Mouse (Mus musculus): ENCODE data around the gene Ahsg. TPM values are rescaled to one million over a fixed set of nuclear protein-coding genes. Genes with fewer than 3 reads are reported as not detected.

Gene Ahsg
- polyA plus RNA-seq, 1 experiment from 2014 or later = 1.6 TPM

DNA sequence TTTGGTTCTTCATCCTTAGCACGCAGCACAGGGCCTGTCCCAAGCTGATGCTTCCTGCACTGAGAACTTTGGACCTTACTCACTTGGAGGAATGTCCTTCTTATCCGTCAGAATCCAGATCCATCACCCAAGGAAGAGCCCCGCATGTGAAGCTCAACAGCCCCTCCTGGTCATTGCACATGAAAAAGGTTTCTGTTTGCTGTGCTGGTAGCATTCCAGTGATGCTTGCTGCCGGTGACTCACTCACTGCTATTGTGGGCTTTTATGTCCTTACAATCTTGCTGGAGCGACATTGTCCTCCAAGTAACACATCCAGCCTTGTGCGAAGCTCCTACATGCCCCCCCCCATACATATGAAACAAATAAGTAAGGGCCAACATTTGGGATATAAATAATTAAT is 21.8 kb downstream of the Ahsg start:
- H3K9ac ChIP-seq (ENCODE audit: low read depth, low read length) = no peak overlapping the region
- H3K9me3 ChIP-seq (ENCODE audit: control insufficient read depth) = no peaks in the 10 kb centered on the region
- WGBS = 64% methylated on average over 6 of the region's 6 CpGs
- H3K4me1 ChIP-seq (replicated peaks; ENCODE audit: control insufficient read depth, insufficient read depth, low read length) = no peaks in the 10 kb centered on the region
- ATAC-seq = no peak
- no peaks in the 10 kb centered on the region for H3K27me3 ChIP-seq (replicated peaks; ENCODE audit: control insufficient read depth, insufficient read depth, low read length)
- no peak overlapping the region for H3K27ac ChIP-seq (ENCODE audit: low read depth, low read length)
- H3K36me3 ChIP-seq (ENCODE audit: control insufficient read depth, insufficient read depth) = no peaks in the 10 kb centered on the region
- H3K4me3 ChIP-seq (ENCODE audit: low read depth, low read length) = no peak overlapping the region
- H3K4me2 ChIP-seq (replicated peaks; ENCODE audit: low read depth) = no peak overlapping the region
- no peak for TF ChIP-seq CTCF (IDR thresholded peaks at IDR 0.05; ENCODE audit: low read depth)

DNA sequence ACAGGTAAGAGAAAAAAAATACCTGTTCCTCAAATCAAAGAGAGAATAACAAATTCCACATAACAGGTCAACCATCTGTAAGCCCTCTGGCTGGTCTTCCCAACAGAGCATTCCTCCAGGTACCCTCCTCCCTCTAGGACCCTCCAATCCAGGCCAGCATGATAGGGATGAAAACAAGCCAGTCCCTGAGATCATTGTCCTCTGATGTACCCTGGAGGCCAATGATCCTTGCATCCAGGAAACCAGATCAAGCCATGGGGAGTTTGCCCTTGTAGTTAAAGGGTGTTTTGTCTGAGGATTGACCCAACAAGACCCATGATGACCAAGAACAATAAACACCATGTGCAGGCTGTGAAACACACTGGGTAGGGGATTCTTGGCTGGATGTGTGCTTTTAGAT is 23.2 kb downstream of the Ahsg start:
- Histone ChIP-seq H3K9me3 (ENCODE audit: control insufficient read depth) (no peaks in the 10 kb centered on the region), H3K27ac (ENCODE audit: low read depth, low read length) (no peak overlapping the region), H3K36me3 (ENCODE audit: control insufficient read depth, insufficient read depth) (no peaks in the 10 kb centered on the region), H3K27me3 (replicated peaks; ENCODE audit: control insufficient read depth, insufficient read depth, low read length) (no peaks in the 10 kb centered on the region), H3K4me3 (ENCODE audit: low read depth, low read length) (no peak overlapping the region), H3K9ac (ENCODE audit: low read depth, low read length) (no peak overlapping the region), H3K4me1 (replicated peaks; ENCODE audit: control insufficient read depth, insufficient read depth, low read length) (no peaks in the 10 kb centered on the region), H3K4me2 (replicated peaks; ENCODE audit: low read depth) (no peak overlapping the region)
- TF ChIP-seq CTCF (IDR thresholded peaks at IDR 0.05; ENCODE audit: low read depth) = no peak
- no peak for ATAC-seq

DNA sequence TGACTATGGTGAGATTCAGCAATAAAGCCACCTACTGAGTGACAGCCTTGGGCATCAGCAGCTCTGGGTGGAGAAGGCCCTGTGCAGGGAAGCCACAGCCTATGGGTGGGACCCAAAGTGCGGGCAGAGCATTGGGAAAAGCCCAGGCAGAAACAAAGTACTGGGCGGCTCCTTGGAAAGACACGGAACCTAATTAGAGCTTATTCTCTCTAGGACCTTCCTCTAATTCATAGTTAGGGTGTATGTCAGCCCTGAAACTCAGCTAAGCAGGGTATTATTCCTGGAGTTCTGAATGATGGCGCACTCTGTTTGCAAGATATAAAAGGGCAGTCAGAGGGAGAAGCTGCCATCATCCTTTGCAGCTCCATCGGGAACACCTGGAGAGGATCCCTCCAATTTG is 27.0 kb downstream of the Ahsg start, which contains the start of gene Fetub:
Gene Fetub, plus strand, starts transcription at position 301 of the 400 bp plus-strand sequence.
- no peak for TF ChIP-seq CTCF (IDR thresholded peaks at IDR 0.05; ENCODE audit: low read depth)
- no peak for ATAC-seq
- Histone ChIP-seq H3K27ac (ENCODE audit: low read depth, low read length) (no peak within 1 kb of the TSS), H3K4me2 (replicated peaks; ENCODE audit: low read depth) (no peak within 1 kb of the TSS), H3K27me3 (replicated peaks; ENCODE audit: control insufficient read depth, insufficient read depth, low read length) (no peaks in the 10 kb centered on the region), H3K4me1 (replicated peaks; ENCODE audit: control insufficient read depth, insufficient read depth, low read length) (no peaks in the 10 kb centered on the region), H3K9ac (ENCODE audit: low read depth, low read length) (no peak within 1 kb of the TSS), H3K9me3 (ENCODE audit: control insufficient read depth) (no peaks in the 10 kb centered on the region), H3K4me3 (ENCODE audit: low read depth, low read length) (no peak within 1 kb of the TSS), H3K36me3 (ENCODE audit: control insufficient read depth, insufficient read depth) (no peaks in the 10 kb centered on the region)
- WGBS = 84% methylated on average over 5 of the region's 5 CpGs

DNA sequence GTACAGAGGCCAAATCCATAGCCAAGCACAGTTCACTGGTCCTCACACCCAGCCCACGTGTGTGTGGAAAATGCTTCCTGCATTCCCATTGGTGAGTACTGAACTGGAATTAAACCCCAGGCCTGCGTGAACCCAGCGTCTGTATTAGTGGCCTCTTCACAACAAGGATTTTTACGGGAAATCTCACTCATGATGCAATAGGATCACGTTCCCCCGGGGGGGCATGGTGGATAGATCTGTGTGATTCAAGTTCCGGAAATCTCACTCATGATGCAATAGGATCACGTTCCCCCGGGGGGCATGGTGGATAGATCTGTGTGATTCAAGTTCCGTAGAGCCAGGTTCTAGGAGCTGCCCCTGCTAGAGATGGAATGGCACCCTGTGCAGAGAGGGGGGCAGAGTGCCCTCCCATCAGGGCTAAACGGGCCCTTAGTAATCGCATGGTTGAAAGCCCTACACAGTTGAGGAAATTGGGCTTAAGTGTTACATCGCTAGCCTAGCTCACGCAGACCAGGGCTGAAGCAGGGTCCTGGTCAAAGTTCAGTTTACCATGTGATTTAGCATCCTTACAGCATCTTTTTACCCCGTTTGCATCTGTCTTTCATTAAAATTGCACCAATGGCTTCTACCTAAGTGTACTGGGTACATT is 27.7 kb downstream of the Ahsg start:
- 78% methylated on average over 15 of the region's 15 CpGs for WGBS

DNA sequence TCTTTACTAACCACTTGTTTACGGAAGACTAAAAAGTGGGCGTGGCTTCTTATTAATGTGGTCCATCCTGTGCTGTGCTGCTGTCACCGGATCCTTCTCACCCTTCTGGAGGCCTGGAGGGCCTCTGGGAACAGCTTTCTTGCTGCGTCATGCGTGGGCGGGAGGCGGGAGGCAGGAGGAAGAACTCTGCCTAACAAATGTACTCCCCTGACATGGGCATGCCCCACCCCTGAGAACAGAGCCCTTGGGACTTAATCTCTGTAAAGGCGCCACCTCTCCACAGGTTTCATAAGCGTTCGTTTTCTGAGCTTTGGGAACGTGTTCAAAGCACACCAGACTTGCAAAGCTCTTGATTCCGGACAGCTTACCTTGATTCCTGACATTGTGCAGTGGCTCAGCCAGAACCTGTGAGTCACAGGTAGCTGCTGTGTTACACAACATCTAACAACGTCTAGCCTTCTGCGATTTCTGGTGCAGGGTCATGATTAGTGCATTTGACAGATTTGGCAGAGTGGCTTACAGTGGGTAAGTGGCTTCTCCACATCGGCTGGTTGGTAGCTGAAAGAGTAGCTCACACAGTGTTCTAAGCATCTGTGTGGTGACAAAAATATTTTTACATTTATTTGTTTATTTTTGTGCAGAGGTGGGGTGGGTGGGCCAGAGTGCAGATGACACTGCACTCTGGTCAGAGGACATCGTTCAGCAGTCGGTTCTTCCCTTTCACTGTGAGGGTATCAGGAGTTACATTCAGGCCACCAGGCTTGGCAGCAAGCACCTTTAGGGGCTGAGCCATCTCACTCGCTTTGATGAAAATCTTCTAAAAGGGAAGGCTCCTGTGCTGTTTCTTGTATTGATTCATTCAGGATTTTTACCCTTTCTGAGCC is 29.1 kb downstream of the Ahsg start:
- no peak for TF ChIP-seq CTCF (IDR thresholded peaks at IDR 0.05; ENCODE audit: low read depth)
- H3K4me3 ChIP-seq (ENCODE audit: low read depth, low read length) = no peak overlapping the region
- H3K4me2 ChIP-seq (replicated peaks; ENCODE audit: low read depth) = no peak overlapping the region
- H3K9ac ChIP-seq (ENCODE audit: low read depth, low read length) = no peak overlapping the region
- no peaks in the 10 kb centered on the region for H3K9me3 ChIP-seq (ENCODE audit: control insufficient read depth)
- no peaks in the 10 kb centered on the region for H3K27me3 ChIP-seq (replicated peaks; ENCODE audit: control insufficient read depth, insufficient read depth, low read length)
- no peaks in the 10 kb centered on the region for H3K36me3 ChIP-seq (ENCODE audit: control insufficient read depth, insufficient read depth)
- H3K27ac ChIP-seq (ENCODE audit: low read depth, low read length) = no peak overlapping the region
- 0 out of 2 replicates have a peak, but pooled peaks have one; percentile 33 for ATAC-seq
- H3K4me1 ChIP-seq (replicated peaks; ENCODE audit: control insufficient read depth, insufficient read depth, low read length) = no peaks in the 10 kb centered on the region
- WGBS = 43% methylated on average over 18 of the region's 18 CpGs

More for the DNA sequence above, 27.7 kb downstream of the Ahsg start:
- H3K9me3 ChIP-seq (ENCODE audit: control insufficient read depth) = no peaks in the 10 kb centered on the region
- ATAC-seq = no peak
- no peaks in the 10 kb centered on the region for H3K36me3 ChIP-seq (ENCODE audit: control insufficient read depth, insufficient read depth)
- H3K27me3 ChIP-seq (replicated peaks; ENCODE audit: control insufficient read depth, insufficient read depth, low read length) = no peaks in the 10 kb centered on the region
- H3K4me2 ChIP-seq (replicated peaks; ENCODE audit: low read depth) = no peak overlapping the region
- no peaks in the 10 kb centered on the region for H3K4me1 ChIP-seq (replicated peaks; ENCODE audit: control insufficient read depth, insufficient read depth, low read length)
- TF ChIP-seq CTCF (IDR thresholded peaks at IDR 0.05; ENCODE audit: low read depth) = no peak
- H3K9ac ChIP-seq (ENCODE audit: low read depth, low read length) = no peak overlapping the region
- no peak overlapping the region for H3K27ac ChIP-seq (ENCODE audit: low read depth, low read length)
- no peak overlapping the region for H3K4me3 ChIP-seq (ENCODE audit: low read depth, low read length)

DNA sequence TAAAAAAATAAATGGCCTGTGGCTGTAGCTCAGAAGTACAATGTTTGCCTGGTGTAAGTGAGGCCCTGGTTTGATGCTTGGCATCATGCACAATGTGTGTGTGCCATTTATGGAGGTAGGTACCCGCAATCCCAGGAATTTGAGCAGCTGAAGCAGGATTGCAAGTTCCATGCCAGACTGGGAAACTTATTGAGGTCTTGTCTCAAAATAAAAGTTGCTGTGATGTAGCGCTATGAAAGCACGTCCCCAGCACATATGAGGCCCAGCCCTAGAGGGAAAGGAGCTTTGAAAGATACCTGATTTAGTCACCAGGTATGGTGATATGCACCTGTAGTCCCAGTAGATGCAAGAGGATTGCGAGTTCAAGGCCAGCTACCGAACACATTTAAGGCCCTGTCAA is 30.7 kb downstream of the Ahsg start:
- no peaks in the 10 kb centered on the region for H3K36me3 ChIP-seq (ENCODE audit: control insufficient read depth, insufficient read depth)
- H3K4me2 ChIP-seq (replicated peaks; ENCODE audit: low read depth) = no peak overlapping the region
- H3K27ac ChIP-seq (ENCODE audit: low read depth, low read length) = no peak overlapping the region
- H3K9me3 ChIP-seq (ENCODE audit: control insufficient read depth) = no peaks in the 10 kb centered on the region
- no peak overlapping the region for H3K9ac ChIP-seq (ENCODE audit: low read depth, low read length)
- H3K4me3 ChIP-seq (ENCODE audit: low read depth, low read length) = no peak overlapping the region
- WGBS = 94% methylated on average over 5 of the region's 5 CpGs
- no peaks in the 10 kb centered on the region for H3K4me1 ChIP-seq (replicated peaks; ENCODE audit: control insufficient read depth, insufficient read depth, low read length)
- no peak for ATAC-seq
- H3K27me3 ChIP-seq (replicated peaks; ENCODE audit: control insufficient read depth, insufficient read depth, low read length) = no peaks in the 10 kb centered on the region
- no peak for TF ChIP-seq CTCF (IDR thresholded peaks at IDR 0.05; ENCODE audit: low read depth)

All from intestine, postnatal 0 days (tissue).